In the genomic region with DNA sequence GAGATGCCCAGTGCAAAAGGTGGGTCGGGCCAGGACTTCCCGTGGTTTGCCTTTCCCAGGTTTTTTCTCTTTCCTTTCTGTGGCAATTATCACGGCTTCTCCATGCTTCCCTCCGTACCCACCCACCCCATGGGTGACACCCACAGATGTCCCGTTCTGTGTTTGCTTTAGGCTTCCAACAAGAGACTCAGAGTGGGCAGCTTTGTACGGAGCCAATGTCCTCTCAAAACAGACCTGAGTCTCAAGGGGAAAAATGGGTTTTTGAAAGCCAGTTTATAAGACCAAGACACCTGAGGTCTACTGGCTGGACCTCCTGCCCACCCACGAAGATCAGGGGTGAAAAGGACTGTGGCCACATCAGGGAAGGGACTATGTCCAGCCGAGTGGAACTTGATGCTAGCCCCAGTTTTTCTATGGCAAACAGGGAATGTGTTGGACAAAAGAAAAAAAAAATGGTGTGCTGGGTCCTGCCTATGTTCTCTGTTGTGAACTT, we compare ENCODE assay signal across 11 mouse cellular contexts. TPM values are rescaled to one million over a fixed set of nuclear protein-coding genes. Genes with fewer than 3 reads are reported as not detected.
DNase-seq lines count a peak whose midpoint lies in the region; ATAC-seq lines count a peak whose summit lies in the region.
"Had no signal": no experiment of that assay in that cellular context is flagged by ENCODE, and none has a peak within 500 bp of the region (broad histone marks: within the 10 kb centered on the region; RNA-seq: fewer than 3 reads in every experiment).

No protein-coding gene starts in this region.

- peaks cover 100% of the 10 kb centered on the region for H3K27me3 ChIP-seq in heart, embryonic 13.5 days (replicated peaks)
- peaks cover 89% of the 10 kb centered on the region for H3K27me3 ChIP-seq in embryonic facial prominence, embryonic 10.5 days (replicated peaks; ENCODE audit: low read depth, poor library complexity, severe bottlenecking)
- peaks cover 29% of the 10 kb centered on the region for H3K27me3 ChIP-seq in hindbrain, embryonic 11.5 days (ENCODE audit: control insufficient read depth, insufficient read depth, low read length)
- no peaks in the 10 kb centered on the region for H3K27me3 ChIP-seq in midbrain, embryonic 16.5 days (ENCODE audit: control insufficient read depth, insufficient read depth, low read depth, low read length)

- no peak for ATAC-seq in heart, embryonic 13.5 days (ENCODE audit: extremely low read depth, insufficient number of reproducible peaks, low FRiP score, low TSS enrichment)
- ATAC-seq in hindbrain, embryonic 11.5 days (ENCODE audit: low FRiP score) = no peak
- ATAC-seq in midbrain, embryonic 16.5 days = no peak

- H3K27ac ChIP-seq in heart, embryonic 13.5 days (replicated peaks) = no peak overlapping the region
- 0 out of 2 replicates have a peak overlapping the region, but pooled peaks have one; percentile 31 for H3K27ac ChIP-seq in embryonic facial prominence, embryonic 10.5 days (replicated peaks)
- no peak overlapping the region for H3K27ac ChIP-seq in hindbrain, embryonic 11.5 days (ENCODE audit: low read depth, low read length)
- peak overlapping the region; percentile 87 for H3K27ac ChIP-seq in midbrain, embryonic 16.5 days (ENCODE audit: low read length)
- H3K27ac ChIP-seq: embryonic facial prominence, embryonic 13.5 days had no signal

- intact Hi-C loops in heart, postnatal 10 days (cut with DNase I) = no loop called here

- H3K4me2 ChIP-seq in heart, embryonic 13.5 days = no peak overlapping the region
- H3K4me2 ChIP-seq in hindbrain, embryonic 11.5 days (replicated peaks; ENCODE audit: low read depth, low read length) = peak overlapping the region; percentile 68
- H3K4me2 ChIP-seq in midbrain, embryonic 16.5 days (ENCODE audit: low read length) = peak overlapping the region; percentile 78

- no peak overlapping the region for H3K9ac ChIP-seq in heart, embryonic 13.5 days
- peak overlapping the region; percentile 74 for H3K9ac ChIP-seq in hindbrain, embryonic 11.5 days (ENCODE audit: low read depth, low read length)
- peak overlapping the region; percentile 98 for H3K9ac ChIP-seq in midbrain, embryonic 16.5 days (ENCODE audit: low read depth, low read length)
- H3K9ac ChIP-seq: embryonic facial prominence, embryonic 13.5 days had no signal

- 16% methylated on average over 8 of the region's 8 CpGs for whole genome bisulfite sequencing in heart, embryonic 13.5 days
- WGBS in embryonic facial prominence, embryonic 10.5 days = 15% methylated on average over 8 of the region's 8 CpGs
- 15% methylated on average over 8 of the region's 8 CpGs for WGBS in hindbrain, embryonic 11.5 days
- 4% methylated on average over 8 of the region's 8 CpGs for WGBS in midbrain, embryonic 16.5 days

- H3K4me3 ChIP-seq in heart, embryonic 13.5 days = peak overlapping the region; percentile 29; the same call in 1 of the 2 replicates
- H3K4me3 ChIP-seq in embryonic facial prominence, embryonic 10.5 days = peak overlapping the region; percentile 52
- H3K4me3 ChIP-seq in hindbrain, embryonic 11.5 days (ENCODE audit: low read depth, low read length) = peak overlapping the region; percentile 54
- H3K4me3 ChIP-seq in midbrain, embryonic 16.5 days (ENCODE audit: low read depth, low read length) = peak overlapping the region; percentile 85
- H3K4me3 ChIP-seq: myocyte had no signal

- H3K36me3 ChIP-seq in heart, embryonic 13.5 days = no peaks in the 10 kb centered on the region
- H3K36me3 ChIP-seq in embryonic facial prominence, embryonic 10.5 days (replicated peaks) = no peaks in the 10 kb centered on the region
- H3K36me3 ChIP-seq in hindbrain, embryonic 11.5 days (ENCODE audit: control insufficient read depth, insufficient read depth, low read length) = no peaks in the 10 kb centered on the region
- no peaks in the 10 kb centered on the region for H3K36me3 ChIP-seq in midbrain, embryonic 16.5 days (ENCODE audit: control insufficient read depth, insufficient read depth, low read length)
- H3K36me3 ChIP-seq: embryonic facial prominence, embryonic 13.5 days had no signal

- H3K4me1 ChIP-seq in heart, embryonic 13.5 days = peaks cover 6% of the 10 kb centered on the region; the same call in 1 of the 2 replicates
- H3K4me1 ChIP-seq in embryonic facial prominence, embryonic 10.5 days = peaks cover 18% of the 10 kb centered on the region
- H3K4me1 ChIP-seq in hindbrain, embryonic 11.5 days (replicated peaks; ENCODE audit: control insufficient read depth, insufficient read depth, low read length) = peaks cover 7% of the 10 kb centered on the region; the same call in 1 of the 2 replicates
- H3K4me1 ChIP-seq in midbrain, embryonic 16.5 days (ENCODE audit: control insufficient read depth, insufficient read depth, low read length) = peaks cover 45% of the 10 kb centered on the region

- H3K9me3 ChIP-seq in heart, embryonic 13.5 days = 0 out of 2 replicates have a peak, but pooled peaks cover 2% of the 10 kb centered on the region
- no peaks in the 10 kb centered on the region for H3K9me3 ChIP-seq in embryonic facial prominence, embryonic 10.5 days
- no peaks in the 10 kb centered on the region for H3K9me3 ChIP-seq in hindbrain, embryonic 11.5 days (ENCODE audit: control insufficient read depth, low read length)
- H3K9me3 ChIP-seq in midbrain, embryonic 16.5 days (replicated peaks; ENCODE audit: control insufficient read depth, low read length, poor library complexity, severe bottlenecking) = no peaks in the 10 kb centered on the region
- H3K9me3 ChIP-seq: embryonic facial prominence, embryonic 13.5 days had no signal

- no peak for DNase-seq in heart, postnatal 10 days
- DNase-seq in embryonic facial prominence, embryonic 10.5 days (ENCODE audit: low spot score) = no peak
- DNase-seq in hindbrain, embryonic 11.5 days (ENCODE audit: low spot score) = peak; percentile 40
- no peak for DNase-seq in adipocyte (ENCODE audit: low spot score)
- DNase-seq in heart, adult 8-10 months (ENCODE audit: low spot score) = no peak
- no peak for DNase-seq in lung, adult 18-20 months
- DNase-seq: adrenal gland, adult 8-10 months had no signal

RNA-seq across cellular contexts. Expression of gene Slc6a1, which starts 0.9 kb away (rescaled TPM):
- 0.27 and 0.63 TPM in 2 replicates for polyA plus RNA-seq in heart, embryonic 13.5 days (2015; fragmentation: Nextera tagmentation; extraction: Ambion mirVana)
- total RNA-seq in heart, postnatal 10 days (2021) = under 1 TPM; 0.10 to 0.20 TPM
- polyA plus RNA-seq in embryonic facial prominence, embryonic 10.5 days (2016; fragmentation: Nextera tagmentation; extraction: Ambion mirVana) = 1.4 and 2.4 TPM in 2 replicates
- polyA plus RNA-seq in hindbrain, embryonic 11.5 days (2014; fragmentation: Nextera tagmentation; extraction: Ambion mirVana) = 17.3 and 23.1 TPM in 2 replicates
- 147 and 182 TPM in 2 replicates for polyA plus RNA-seq in midbrain, embryonic 16.5 days (2015; fragmentation: Nextera tagmentation; extraction: Ambion mirVana)
- under 1 TPM in 3 of 4 experiments, not detected in 1; 0.06 to 0.12 (median 0.11) TPM for total RNA-seq in heart, adult 8-10 months (2022)
- polyA plus RNA-seq: myocyte had no signal

Comparison
In these comparisons a context has a peak if more than half of its experiments do, and no peak if none do; other contexts are left out.
1. H3K27ac ChIP-seq: peak in embryonic facial prominence, embryonic 10.5 days (single experiment) and midbrain, embryonic 16.5 days (single experiment); none in heart, embryonic 13.5 days (single experiment) and hindbrain, embryonic 11.5 days (single experiment).
2. H3K4me3 ChIP-seq: peak in every context shown above with its lines; median percentile 85 in midbrain, embryonic 16.5 days; 54 in hindbrain, embryonic 11.5 days; 52 in embryonic facial prominence, embryonic 10.5 days; 29 in heart, embryonic 13.5 days.